Mouse (Mus musculus) yolk sac, embryonic 10.5 days (tissue): Measurements from ENCODE around the gene Serpinf2.
"Not testable (repeated sequence)": the region's sequence is repeated elsewhere in the genome, so short reads cannot be mapped to it uniquely, and the experiment has no call there.

Source experiments
- DNase-seq: peaks from one replicate; pipeline ENCODE4 v3.0.0-alpha.2; 2017; ENCODE audit warnings: low spot score

The Serpinf2 gene

GRCm38 (mm10) chr11:75383529-75383928 is 55.9 kb downstream of the Serpinf2 start:
- DNase-seq: not testable (repeated sequence)
